In the genomic region with DNA sequence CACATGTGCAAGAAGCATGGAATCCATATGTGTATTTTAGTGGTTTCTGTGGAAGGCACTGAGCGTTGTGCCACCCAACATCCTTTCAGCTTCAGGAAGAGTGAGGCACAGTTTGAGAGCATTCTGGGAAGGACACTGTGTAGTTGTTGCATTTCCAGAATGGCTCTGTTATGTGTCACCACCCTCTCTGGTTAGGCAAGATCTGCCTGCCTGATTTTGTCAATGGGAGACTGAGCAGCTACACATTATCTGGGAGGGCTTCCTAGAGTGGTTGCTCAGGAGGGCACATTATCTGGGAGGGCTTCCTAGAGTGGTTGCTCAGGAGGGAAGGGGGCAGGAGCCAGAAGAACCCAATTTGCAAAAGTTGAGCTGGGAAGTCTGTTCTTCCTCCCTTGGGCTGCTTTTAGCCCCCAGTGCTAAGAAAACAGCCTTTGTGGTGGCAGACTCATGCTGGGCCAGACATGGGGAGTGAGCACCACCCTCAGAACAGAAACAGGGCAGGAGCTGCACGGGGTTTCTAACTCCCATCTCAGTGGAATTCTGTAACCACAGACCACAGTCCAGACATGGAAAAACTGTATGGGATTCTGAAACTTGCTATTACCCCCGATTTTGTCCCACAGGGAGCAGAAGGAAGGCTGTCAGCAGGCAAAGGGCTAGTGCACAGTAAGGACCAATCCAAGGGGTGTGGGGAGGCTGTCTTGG, we compare ENCODE assay signal across 21 mouse cellular contexts. TPM values are rescaled to one million over a fixed set of nuclear protein-coding genes. Genes with fewer than 3 reads are reported as not detected.
A peak's percentile ranks its signal among the peaks of the same experiment; 100 is the strongest.
DNase-seq lines count a peak whose midpoint lies in the region; ATAC-seq lines count a peak whose summit lies in the region.
"Had no signal": no experiment of that assay in that cellular context is flagged by ENCODE, and none has a peak within 500 bp of the region (broad histone marks: within the 10 kb centered on the region; RNA-seq: fewer than 3 reads in every experiment).

No protein-coding gene starts in this region.

- H3K9ac ChIP-seq in embryonic facial prominence, embryonic 14.5 days (ENCODE audit: low read depth, low read length): no peak overlapping the region
- H3K9ac ChIP-seq: forebrain, embryonic 15.5 days; heart, embryonic 12.5 days; hindbrain, embryonic 15.5 days had no signal

- H3K4me2 ChIP-seq in embryonic facial prominence, embryonic 14.5 days (ENCODE audit: low read depth, low read length): no peak overlapping the region
- H3K4me2 ChIP-seq: forebrain, embryonic 15.5 days; heart, embryonic 12.5 days; hindbrain, embryonic 15.5 days had no signal

- no peak overlapping the region for H3K4me3 ChIP-seq in embryonic facial prominence, embryonic 14.5 days (ENCODE audit: low read depth, low read length)
- no peak overlapping the region for H3K4me3 ChIP-seq in embryonic facial prominence, embryonic 10.5 days
- H3K4me3 ChIP-seq: forebrain, embryonic 10.5 days; forebrain, embryonic 15.5 days; heart, embryonic 12.5 days; hindbrain, embryonic 10.5 days; hindbrain, embryonic 15.5 days had no signal

- ATAC-seq in embryonic facial prominence, embryonic 14.5 days (ENCODE audit: low read depth): peak; percentile 26; the same call in 1 of the 2 replicates
- ATAC-seq: activated CD4-positive, CD25-positive, alpha-beta regulatory T cell, adult 4 months; CD4-positive, CD25-positive, alpha-beta regulatory T cell, adult 4 months; forebrain, embryonic 15.5 days; Patski had no signal

- peak; percentile 14 for DNase-seq in embryonic facial prominence, embryonic 14.5 days (ENCODE audit: low spot score)
- no peak for DNase-seq in embryonic facial prominence, embryonic 10.5 days (ENCODE audit: low spot score)
- peak; percentile 65 for DNase-seq in Muller cell, postnatal 12 days (ENCODE audit: inconsistent ontology term)
- DNase-seq in fibroblast of lung, adult 2 months (ENCODE audit: low read depth): peak; percentile 76
- DNase-seq in right cerebral cortex, postnatal 36 days (ENCODE audit: low spot score in 2 of 2): no peak
- no peak for DNase-seq in thymus, postnatal 10 days (ENCODE audit: low spot score in 2 of 2)
- no peak for DNase-seq in gastrocnemius, adult 8-10 months (ENCODE audit: low spot score in 2 of 2)
- DNase-seq: adrenal gland, postnatal 25 days; cerebellum, adult 2 months; cerebellum, postnatal 10 days; gastrocnemius, postnatal 25 days; kidney, adult 2 months had no signal

- no peaks in the 10 kb centered on the region for H3K9me3 ChIP-seq in embryonic facial prominence, embryonic 14.5 days (ENCODE audit: control insufficient read depth, low read length)
- no peaks in the 10 kb centered on the region for H3K9me3 ChIP-seq in embryonic facial prominence, embryonic 10.5 days
- H3K9me3 ChIP-seq: forebrain, embryonic 10.5 days; forebrain, embryonic 15.5 days; G1E; heart, embryonic 12.5 days; hindbrain, embryonic 10.5 days; hindbrain, embryonic 15.5 days had no signal

- no peaks in the 10 kb centered on the region for H3K27me3 ChIP-seq in embryonic facial prominence, embryonic 14.5 days (replicated peaks; ENCODE audit: control insufficient read depth, insufficient read depth, low read length)
- no peaks in the 10 kb centered on the region for H3K27me3 ChIP-seq in embryonic facial prominence, embryonic 10.5 days (replicated peaks; ENCODE audit: low read depth, poor library complexity, severe bottlenecking)
- H3K27me3 ChIP-seq: forebrain, embryonic 15.5 days; hindbrain, embryonic 15.5 days; Patski had no signal

- 63% methylated on average over 3 of the region's 3 CpGs for WGBS in embryonic facial prominence, embryonic 14.5 days
- 63% methylated on average over 3 of the region's 3 CpGs for WGBS in embryonic facial prominence, embryonic 10.5 days

- H3K4me1 ChIP-seq in embryonic facial prominence, embryonic 14.5 days (ENCODE audit: control insufficient read depth, insufficient read depth, low read length): no peaks in the 10 kb centered on the region
- H3K4me1 ChIP-seq in embryonic facial prominence, embryonic 10.5 days: no peaks in the 10 kb centered on the region
- H3K4me1 ChIP-seq: forebrain, embryonic 10.5 days; forebrain, embryonic 15.5 days; hindbrain, embryonic 10.5 days; hindbrain, embryonic 15.5 days had no signal

- no peak overlapping the region for H3K27ac ChIP-seq in embryonic facial prominence, embryonic 14.5 days (replicated peaks; ENCODE audit: low read depth, low read length)
- no peak overlapping the region for H3K27ac ChIP-seq in embryonic facial prominence, embryonic 10.5 days (replicated peaks)
- H3K27ac ChIP-seq: forebrain, embryonic 10.5 days; forebrain, embryonic 15.5 days; hindbrain, embryonic 10.5 days; hindbrain, embryonic 15.5 days had no signal

- no peaks in the 10 kb centered on the region for H3K36me3 ChIP-seq in embryonic facial prominence, embryonic 14.5 days (ENCODE audit: control insufficient read depth, insufficient read depth, low read length)
- H3K36me3 ChIP-seq in embryonic facial prominence, embryonic 10.5 days (replicated peaks): no peaks in the 10 kb centered on the region
- H3K36me3 ChIP-seq: forebrain, embryonic 10.5 days; forebrain, embryonic 15.5 days; G1E; hindbrain, embryonic 10.5 days; hindbrain, embryonic 15.5 days had no signal

RNA-seq across cellular contexts. Expression of a gene that starts 54.9 kb away (rescaled TPM):
- polyA plus RNA-seq in embryonic facial prominence, embryonic 14.5 days (2014; fragmentation: Nextera tagmentation; extraction: Ambion mirVana): 84.2 and 89.3 TPM in 2 replicates
- 90.6 and 99.6 TPM in 2 replicates for polyA plus RNA-seq in embryonic facial prominence, embryonic 10.5 days (2016; fragmentation: Nextera tagmentation; extraction: Ambion mirVana)
- total RNA-seq in gastrocnemius, adult 8-10 months (2022): 10 to 100 TPM; 19.6 to 25.1 (median 21.2) TPM

RNA-seq across cellular contexts. Expression of a gene that starts 55.1 kb away (rescaled TPM):
- polyA plus RNA-seq in embryonic facial prominence, embryonic 14.5 days (2014; fragmentation: Nextera tagmentation; extraction: Ambion mirVana): 14.9 and 15.1 TPM in 2 replicates
- polyA plus RNA-seq in embryonic facial prominence, embryonic 10.5 days (2016; fragmentation: Nextera tagmentation; extraction: Ambion mirVana): 14.2 and 14.6 TPM in 2 replicates
- total RNA-seq in gastrocnemius, adult 8-10 months (2022): 1 to 10 TPM; 1.3 to 1.7 (median 1.6) TPM

Comparison
In these comparisons a context has a peak if more than half of its experiments do, and no peak if none do; other contexts are left out.
1. DNase-seq: peak in embryonic facial prominence, embryonic 14.5 days (single experiment), Muller cell, postnatal 12 days (single experiment) and fibroblast of lung, adult 2 months (single experiment); none in embryonic facial prominence, embryonic 10.5 days (single experiment), right cerebral cortex, postnatal 36 days (0 of 2), thymus, postnatal 10 days (0 of 2) and gastrocnemius, adult 8-10 months (0 of 2).